Mouse (Mus musculus) liver, adult 2 months (tissue): Measurements from ENCODE around the gene Pdilt. TPM values are rescaled to one million over a fixed set of nuclear protein-coding genes. Genes with fewer than 3 reads are reported as not detected.

Experiments used
- DNase-seq: peaks from one replicate; pipeline ENCODE4 v3.0.0-alpha.2; 2011; ENCODE audit warnings: low read depth, low spot score; ENCODE audit errors: extremely low read depth
- H3K27ac ChIP-seq: fragments of 200-500 bp; replicated peaks from 2 replicates; pipeline ENCODE4 v1.5.1; 2012; ENCODE audit warnings: low read depth, mild to moderate bottlenecking, control low read depth, inconsistent platforms, low read length; ENCODE audit not compliant: insufficient read depth
- H3K27me3 ChIP-seq: fragments of 200-500 bp; 2 replicates; pipeline ENCODE4 v1.6.1; 2012; ENCODE audit warnings: mild to moderate bottlenecking, moderate library complexity, low read length, inconsistent platforms; ENCODE audit not compliant: control insufficient read depth, insufficient read depth
- H3K36me3 ChIP-seq: fragments of 200-500 bp; 2 replicates; pipeline ENCODE4 v1.6.1; 2012; ENCODE audit warnings: low read length, inconsistent platforms; ENCODE audit not compliant: control insufficient read depth, insufficient read depth
- H3K4me1 ChIP-seq: fragments of 200-500 bp; 2 replicates; pipeline ENCODE4 v1.6.1; 2011; ENCODE audit warnings: low read length; ENCODE audit not compliant: control insufficient read depth, insufficient read depth
- H3K4me3 ChIP-seq: fragments of 200-500 bp; 2 replicates; pipeline ENCODE4 v1.5.1; 2011; ENCODE audit warnings: low read depth, mild to moderate bottlenecking, control low read depth, low read length, moderate library complexity; ENCODE audit not compliant: insufficient read depth
- H3K79me2 ChIP-seq: fragments of 200-500 bp; 2 replicates; pipeline ENCODE4 v1.6.1; 2012; ENCODE audit warnings: inconsistent platforms, mild to moderate bottlenecking, low read length, moderate library complexity; ENCODE audit not compliant: control insufficient read depth, insufficient read depth
- H3K9ac ChIP-seq: fragments of 200-500 bp; 2 replicates; pipeline ENCODE4 v1.6.1; 2012; ENCODE audit warnings: low read depth, mild to moderate bottlenecking, control low read depth, inconsistent platforms, low read length
- CTCF ChIP-seq: fragments of 200-500 bp; IDR thresholded peaks from 2 replicates; pipeline ENCODE4 v1.5.1; 2011; ENCODE audit warnings: low read depth, low read length, control low read depth
- POLR2A ChIP-seq: fragments of 200-500 bp; IDR thresholded peaks from 2 replicates; pipeline ENCODE4 v1.6.1; 2011; ENCODE audit warnings: low read length, control low read depth; ENCODE audit not compliant: insufficient read depth; ENCODE audit errors: extremely low read depth
- WGBS: fragments of 180-500 bp; shearing (Covaris S2); methylation state at CpG from one replicate; pipeline ENCODE4 v1.1.7; 2018; 5-methylcytosine and 5-hydroxymethylcytosine counted together
- polyA plus RNA-seq: library from polyadenylated mRNA; depleted of rRNA; stranded (reverse); fragments of >200 nt; gene quantifications from 2 replicates; pipeline ENCODE4 v1.2.3, GENCODE M21; 2012
- total RNA-seq: library from RNA; depleted of rRNA; stranded (reverse); fragments of >200 nt; gene quantifications from 2 replicates; pipeline ENCODE4 v1.2.3, GENCODE M21; 2014

Pdilt gene
- total and polyA plus RNA-seq, 2 experiments, result 2.0 to 11.6 TPM

DNA sequence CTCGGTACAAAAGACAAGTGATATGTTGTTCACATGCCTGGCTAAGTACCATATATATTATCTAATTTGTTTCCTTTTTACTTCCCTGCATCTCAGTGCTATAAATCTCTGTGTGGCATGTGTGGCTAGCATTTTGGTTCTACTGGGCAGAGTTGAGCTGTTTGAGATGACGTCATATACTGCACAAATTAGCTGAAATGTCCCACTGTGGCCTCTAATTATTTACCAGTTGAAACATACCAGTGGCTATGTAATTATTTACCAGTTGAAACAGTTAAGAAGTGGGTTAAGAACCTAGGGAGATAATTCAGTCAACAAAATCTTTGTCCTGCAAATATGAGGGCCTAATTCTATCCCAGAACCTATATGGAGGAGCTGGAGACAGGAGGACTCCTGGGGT is 4.3 kb upstream of the Pdilt start:
- peak overlapping the region; percentile 89 for H3K27ac ChIP-seq
- H3K27me3 ChIP-seq, result no peaks in the 10 kb centered on the region
- peak overlapping the region; percentile 73 for H3K9ac ChIP-seq
- peaks cover 24% of the 10 kb centered on the region for H3K36me3 ChIP-seq
- 21% methylated on average over 2 of the region's 2 CpGs for WGBS
- peaks cover 31% of the 10 kb centered on the region for H3K4me1 ChIP-seq
- no peaks in the 10 kb centered on the region for H3K79me2 ChIP-seq
- peak overlapping the region; percentile 30 for H3K4me3 ChIP-seq
- no peak for TF ChIP-seq POLR2A
- no peak for TF ChIP-seq CTCF
- DNase-seq, result peak; percentile 93

DNA sequence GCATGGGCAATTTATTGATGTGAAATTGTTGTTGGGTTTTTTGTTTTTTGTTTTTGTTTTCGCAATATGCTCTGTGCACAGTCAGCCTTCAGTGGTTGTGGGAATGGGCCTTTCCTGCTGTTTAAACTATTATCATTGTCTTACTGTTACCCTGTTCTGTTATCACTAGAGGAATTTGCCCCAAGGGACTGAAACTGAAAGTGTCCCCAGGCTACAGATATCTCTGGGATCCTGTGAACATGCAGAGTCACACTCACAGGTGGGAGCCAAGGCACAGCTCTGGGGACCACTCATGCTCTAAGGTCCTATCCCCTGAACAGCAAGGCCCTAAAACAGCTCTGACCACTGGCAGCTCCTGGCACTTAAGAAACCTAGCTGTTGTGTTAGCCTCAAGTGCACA is 3.8 kb upstream of the Pdilt start:
- Histone ChIP-seq H3K4me1 (peaks cover 32% of the 10 kb centered on the region), H3K27me3 (no peaks in the 10 kb centered on the region), H3K27ac (peak overlapping the region; percentile 89), H3K79me2 (no peaks in the 10 kb centered on the region), H3K9ac (peak overlapping the region; percentile 73), H3K36me3 (peaks cover 20% of the 10 kb centered on the region), H3K4me3 (peak overlapping the region; percentile 30)
- TF ChIP-seq POLR2A (no peak), CTCF (no peak)
- peak; percentile 81 for DNase-seq
- WGBS, result 22% methylated on average over 1 of the region's 1 CpGs

DNA sequence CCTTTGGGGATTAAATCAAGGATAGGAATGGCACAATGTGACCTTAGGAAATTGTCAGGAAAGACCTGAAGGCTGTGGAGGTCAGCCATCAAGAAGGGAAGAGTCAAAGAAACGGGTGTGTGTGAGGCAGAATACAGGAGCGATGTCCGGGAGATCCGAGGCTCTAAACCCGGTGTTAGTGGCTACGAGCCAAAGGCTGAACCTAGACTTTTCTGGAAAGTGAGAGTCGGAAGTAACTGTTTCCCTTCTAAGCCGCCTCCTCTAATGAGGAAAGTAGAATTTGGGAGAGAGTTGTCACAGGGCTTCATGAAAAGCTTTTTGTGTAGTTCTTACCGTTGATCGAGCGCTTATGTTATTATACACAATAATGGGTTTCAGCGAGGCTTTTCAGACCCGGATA is 3.2 kb upstream of the Pdilt start:
- H3K27ac ChIP-seq, result peak overlapping the region; percentile 89
- 22% methylated on average over 13 of the region's 13 CpGs for WGBS
- H3K4me1 ChIP-seq, result peaks cover 30% of the 10 kb centered on the region
- H3K4me3 ChIP-seq, result peak overlapping the region; percentile 30
- peak overlapping the region; percentile 80 for H3K9ac ChIP-seq
- no peaks in the 10 kb centered on the region for H3K79me2 ChIP-seq
- no peaks in the 10 kb centered on the region for H3K27me3 ChIP-seq
- TF ChIP-seq CTCF (no peak), POLR2A (no peak)
- H3K36me3 ChIP-seq, result peaks cover 14% of the 10 kb centered on the region
- peak; percentile 68 for DNase-seq

DNA sequence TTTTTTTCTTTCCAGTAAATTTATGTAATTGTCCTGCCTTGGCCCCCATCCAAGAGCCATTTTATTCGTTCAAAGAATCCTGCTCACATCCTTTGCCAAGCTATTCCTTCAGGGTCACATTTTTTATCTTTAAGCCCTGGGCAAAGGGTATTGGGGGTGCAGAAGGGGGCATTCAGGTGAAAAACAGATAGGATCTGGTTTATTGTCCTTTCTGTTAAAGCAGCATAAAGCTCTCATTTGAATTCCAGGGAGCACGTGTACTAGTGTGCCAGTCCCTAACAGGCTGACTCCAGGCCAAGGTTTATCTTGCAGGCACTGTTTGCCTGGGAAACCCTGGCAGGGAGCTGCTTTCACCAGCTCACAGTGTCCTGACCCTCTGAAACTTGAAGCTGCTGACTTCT is 2.6 kb upstream of the Pdilt start:
- DNase-seq, result peak; percentile 98
- WGBS, result 1% methylated on average over 2 of the region's 2 CpGs
- no peaks in the 10 kb centered on the region for H3K27me3 ChIP-seq
- no peaks in the 10 kb centered on the region for H3K79me2 ChIP-seq
- TF ChIP-seq CTCF (no peak), POLR2A (0 out of 2 replicates have a peak, but pooled peaks have one; percentile 18)
- H3K9ac ChIP-seq, result peak overlapping the region; percentile 80
- peak overlapping the region; percentile 30; the same call in 1 of the 2 replicates for H3K4me3 ChIP-seq
- H3K4me1 ChIP-seq, result peaks cover 31% of the 10 kb centered on the region
- peaks cover 9% of the 10 kb centered on the region; the same call in 1 of the 2 replicates for H3K36me3 ChIP-seq
- peak overlapping the region; percentile 89 for H3K27ac ChIP-seq

DNA sequence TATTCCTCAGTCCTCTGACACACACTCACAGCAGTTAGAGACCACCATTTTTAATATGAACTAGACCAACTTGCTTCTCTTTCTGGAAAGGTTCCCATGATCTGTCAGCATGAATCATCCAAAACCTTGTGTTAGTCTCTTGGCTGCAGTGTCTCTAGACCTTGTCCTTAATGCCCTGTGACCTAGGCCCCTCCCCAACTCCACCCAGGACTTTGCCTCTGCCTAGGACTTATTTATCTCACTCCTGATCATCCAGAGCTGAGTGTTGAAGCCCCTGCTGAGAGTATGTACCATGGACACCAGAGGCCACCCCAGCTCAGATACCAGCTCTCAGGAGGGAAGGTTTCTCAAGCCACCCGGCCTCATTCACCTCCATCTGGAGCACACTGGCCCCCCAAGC is 904 bp downstream of the Pdilt start:
- Histone ChIP-seq H3K4me3 (no peak overlapping the region), H3K36me3 (peaks cover 6% of the 10 kb centered on the region; the same call in 1 of the 2 replicates), H3K4me1 (peaks cover 28% of the 10 kb centered on the region), H3K79me2 (no peaks in the 10 kb centered on the region), H3K9ac (peak overlapping the region; percentile 70), H3K27ac (peak overlapping the region; percentile 99), H3K27me3 (no peaks in the 10 kb centered on the region)
- 6% methylated on average over 1 of the region's 1 CpGs for WGBS
- DNase-seq, result peak; percentile 96
- TF ChIP-seq CTCF (no peak), POLR2A (peak; percentile 43; the same call in 1 of the 2 replicates)

DNA sequence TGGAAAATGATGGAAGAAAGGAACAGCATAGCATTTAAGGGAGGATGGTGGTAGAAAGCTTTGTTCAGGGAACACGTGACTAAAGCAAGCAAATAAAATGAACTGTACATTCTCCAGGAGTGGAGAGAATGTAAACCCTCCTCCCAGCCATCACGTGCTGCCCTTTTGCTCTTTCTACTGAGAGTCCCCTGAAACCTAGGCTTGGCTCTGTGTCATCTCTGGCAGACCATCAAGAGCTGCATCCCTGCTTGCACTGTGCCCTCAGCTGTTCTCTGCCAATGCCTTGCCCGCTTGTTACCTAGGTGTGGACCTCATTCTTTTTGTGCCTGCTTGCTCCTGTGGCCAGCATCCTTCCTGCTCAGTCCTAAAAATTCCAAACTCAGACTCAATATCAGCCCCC is 1.5 kb downstream of the Pdilt start:
- Histone ChIP-seq H3K4me1 (peaks cover 28% of the 10 kb centered on the region), H3K27ac (peak overlapping the region; percentile 81), H3K36me3 (peaks cover 6% of the 10 kb centered on the region; the same call in 1 of the 2 replicates), H3K27me3 (no peaks in the 10 kb centered on the region), H3K79me2 (no peaks in the 10 kb centered on the region), H3K9ac (peak overlapping the region; percentile 19; the same call in 1 of the 2 replicates), H3K4me3 (no peak overlapping the region)
- WGBS, result 18% methylated on average over 3 of the region's 3 CpGs
- no peak for TF ChIP-seq CTCF
- no peak for TF ChIP-seq POLR2A
- DNase-seq, result peak; percentile 99
